Mouse (Mus musculus): ENCODE results near the gene Rps6ka3. TPM values are rescaled to one million over a fixed set of nuclear protein-coding genes. Genes with fewer than 3 reads are reported as not detected.
A peak's percentile ranks its signal among the peaks of the same experiment; 100 is the strongest.

Rps6ka3 gene
- total RNA-seq, 1 experiment = 9.6 TPM

DNA sequence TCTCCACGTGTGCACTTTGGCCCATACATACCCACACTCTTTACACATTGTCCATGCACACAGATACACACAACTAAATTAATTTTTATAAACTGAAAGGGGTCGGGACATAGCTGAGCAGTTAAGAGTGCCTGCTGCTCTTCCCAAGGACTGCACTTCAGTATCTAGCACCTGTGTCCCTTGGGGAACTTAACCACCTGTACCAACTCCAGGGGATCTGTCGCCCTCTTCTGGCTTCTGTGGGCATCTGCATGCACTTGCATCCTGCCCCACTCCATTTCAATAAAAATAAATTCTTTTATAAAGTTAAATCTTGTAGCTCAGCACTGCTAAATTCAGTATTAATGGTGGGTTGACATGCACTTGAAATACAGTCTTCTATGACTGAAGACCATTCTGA, 54.6 kb downstream of the Rps6ka3 start:
- Histone ChIP-seq H3K27ac (ENCODE audit: insufficient read depth, low read depth, low read length, poor library complexity, severe bottlenecking) (no peak overlapping the region), H3K9ac (ENCODE audit: insufficient read depth, low read depth, low read length, poor library complexity, severe bottlenecking) (no peak overlapping the region), H3K36me3 (ENCODE audit: control insufficient read depth, insufficient read depth, low read length, poor library complexity, severe bottlenecking) (no peaks in the 10 kb centered on the region), H3K9me3 (ENCODE audit: control insufficient read depth, insufficient read depth, low read depth, low read length) (no peaks in the 10 kb centered on the region), H3K4me3 (ENCODE audit: insufficient read depth in 1 of 2, low read depth in 1 of 2, low read length in 2 of 2, poor library complexity in 1 of 2, severe bottlenecking in 1 of 2) (no peak overlapping the region), H3K4me1 (ENCODE audit: control insufficient read depth in 2 of 2, insufficient read depth in 2 of 2, low read length in 2 of 2, poor library complexity in 1 of 2) (no peaks in the 10 kb centered on the region)
- in situ Hi-C loops (cut with MboI; ENCODE audit: low sequenced_read_pairs in 2 of 2, unreplicated experiment in 2 of 2) = no loop called here
- DNase-seq (ENCODE audit: low read depth, low spot score) = no peak
- TF ChIP-seq ZNF384 (IDR thresholded peaks at IDR 0.05; ENCODE audit: low read depth, low read length) = no peak
- no peak for TF ChIP-seq ZC3H11A (IDR thresholded peaks at IDR 0.05; ENCODE audit: borderline replicate concordance, low read depth, low read length)
- no peak for TF ChIP-seq CHD2 (IDR thresholded peaks at IDR 0.05; ENCODE audit: low read depth, low read length)
- TF ChIP-seq HCFC1 (IDR thresholded peaks at IDR 0.05; ENCODE audit: borderline replicate concordance, insufficient read depth, low read length) = no peak
- no peak for TF ChIP-seq MAFK (IDR thresholded peaks at IDR 0.05; ENCODE audit: insufficient read depth, low read depth, low read length)

DNA sequence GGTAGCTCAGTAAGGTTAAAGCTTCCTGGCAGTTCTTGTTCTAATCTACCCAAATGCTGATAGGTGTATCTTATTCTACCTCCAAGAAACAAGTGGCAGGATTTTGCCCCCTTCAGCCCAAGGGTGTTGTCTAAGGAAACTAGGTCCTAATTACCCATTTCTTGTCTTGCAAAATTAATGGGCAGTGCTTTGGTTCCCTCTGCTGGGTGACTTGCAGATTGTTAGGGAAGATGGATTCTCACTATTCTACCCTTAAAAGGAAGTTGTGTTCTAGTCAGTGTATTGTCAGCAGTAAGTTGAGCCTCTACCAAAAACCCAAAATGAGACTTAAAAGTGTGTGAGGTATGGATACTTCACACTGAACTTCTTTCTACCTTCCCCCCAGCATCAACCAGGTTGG, 59.0 kb downstream of the Rps6ka3 start:
- Histone ChIP-seq H3K4me1 (ENCODE audit: control insufficient read depth in 2 of 2, insufficient read depth in 2 of 2, low read length in 2 of 2, poor library complexity in 1 of 2) (no peaks in the 10 kb centered on the region), H3K27ac (ENCODE audit: insufficient read depth, low read depth, low read length, poor library complexity, severe bottlenecking) (no peak overlapping the region), H3K36me3 (ENCODE audit: control insufficient read depth, insufficient read depth, low read length, poor library complexity, severe bottlenecking) (no peaks in the 10 kb centered on the region), H3K4me3 (ENCODE audit: insufficient read depth in 1 of 2, low read depth in 1 of 2, low read length in 2 of 2, poor library complexity in 1 of 2, severe bottlenecking in 1 of 2) (no peak overlapping the region), H3K9ac (ENCODE audit: insufficient read depth, low read depth, low read length, poor library complexity, severe bottlenecking) (no peak overlapping the region), H3K9me3 (ENCODE audit: control insufficient read depth, insufficient read depth, low read depth, low read length) (no peaks in the 10 kb centered on the region)
- no peak for TF ChIP-seq MAFK (IDR thresholded peaks at IDR 0.05; ENCODE audit: insufficient read depth, low read depth, low read length)
- no peak for TF ChIP-seq ZC3H11A (IDR thresholded peaks at IDR 0.05; ENCODE audit: borderline replicate concordance, low read depth, low read length)
- no peak for TF ChIP-seq CHD2 (IDR thresholded peaks at IDR 0.05; ENCODE audit: low read depth, low read length)
- TF ChIP-seq HCFC1 (IDR thresholded peaks at IDR 0.05; ENCODE audit: borderline replicate concordance, insufficient read depth, low read length) = no peak
- TF ChIP-seq ZNF384 (IDR thresholded peaks at IDR 0.05; ENCODE audit: low read depth, low read length) = no peak
- no peak for DNase-seq (ENCODE audit: low read depth, low spot score)
- in situ Hi-C loops (cut with MboI; ENCODE audit: low sequenced_read_pairs in 2 of 2, unreplicated experiment in 2 of 2) = no loop called here

DNA sequence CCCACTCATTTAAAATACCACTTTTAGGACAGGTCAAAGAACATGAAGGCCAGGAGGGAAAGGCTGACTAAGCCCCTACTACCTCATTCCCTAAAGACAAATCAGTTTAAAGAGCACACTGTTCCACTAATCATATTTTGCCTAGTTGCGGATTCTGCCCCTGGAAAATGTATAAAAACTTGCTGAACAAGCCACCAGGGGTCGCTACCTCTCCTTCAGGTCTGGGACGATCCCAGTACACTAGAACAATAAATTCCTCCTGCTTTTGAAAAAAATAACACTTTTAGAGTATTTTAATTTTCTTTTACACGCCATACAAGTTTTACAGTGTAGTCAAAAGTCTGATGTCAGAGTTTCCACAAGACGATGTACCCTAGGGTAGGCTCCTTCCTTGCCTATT, 76.7 kb downstream of the Rps6ka3 start:
- H3K9ac ChIP-seq (ENCODE audit: insufficient read depth, low read depth, low read length, poor library complexity, severe bottlenecking) = no peak overlapping the region
- H3K9me3 ChIP-seq (ENCODE audit: control insufficient read depth, insufficient read depth, low read depth, low read length) = no peaks in the 10 kb centered on the region
- no peak overlapping the region for H3K4me3 ChIP-seq (ENCODE audit: insufficient read depth in 1 of 2, low read depth in 1 of 2, low read length in 2 of 2, poor library complexity in 1 of 2, severe bottlenecking in 1 of 2)
- H3K4me1 ChIP-seq (ENCODE audit: control insufficient read depth in 2 of 2, insufficient read depth in 2 of 2, low read length in 2 of 2, poor library complexity in 1 of 2) = no peaks in the 10 kb centered on the region
- TF ChIP-seq ZC3H11A (IDR thresholded peaks at IDR 0.05; ENCODE audit: borderline replicate concordance, low read depth, low read length) (no peak), CHD2 (IDR thresholded peaks at IDR 0.05; ENCODE audit: low read depth, low read length) (no peak), HCFC1 (IDR thresholded peaks at IDR 0.05; ENCODE audit: borderline replicate concordance, insufficient read depth, low read length) (no peak), ZNF384 (IDR thresholded peaks at IDR 0.05; ENCODE audit: low read depth, low read length) (no peak), MAFK (IDR thresholded peaks at IDR 0.05; ENCODE audit: insufficient read depth, low read depth, low read length) (no peak; the same call in 1 of the 2 replicates)
- H3K36me3 ChIP-seq (ENCODE audit: control insufficient read depth, insufficient read depth, low read length, poor library complexity, severe bottlenecking) = no peaks in the 10 kb centered on the region
- DNase-seq (ENCODE audit: low read depth, low spot score) = peak; percentile 6
- in situ Hi-C loops (cut with MboI; ENCODE audit: low sequenced_read_pairs in 2 of 2, unreplicated experiment in 2 of 2) = no loop called here
- no peak overlapping the region for H3K27ac ChIP-seq (ENCODE audit: insufficient read depth, low read depth, low read length, poor library complexity, severe bottlenecking)

DNA sequence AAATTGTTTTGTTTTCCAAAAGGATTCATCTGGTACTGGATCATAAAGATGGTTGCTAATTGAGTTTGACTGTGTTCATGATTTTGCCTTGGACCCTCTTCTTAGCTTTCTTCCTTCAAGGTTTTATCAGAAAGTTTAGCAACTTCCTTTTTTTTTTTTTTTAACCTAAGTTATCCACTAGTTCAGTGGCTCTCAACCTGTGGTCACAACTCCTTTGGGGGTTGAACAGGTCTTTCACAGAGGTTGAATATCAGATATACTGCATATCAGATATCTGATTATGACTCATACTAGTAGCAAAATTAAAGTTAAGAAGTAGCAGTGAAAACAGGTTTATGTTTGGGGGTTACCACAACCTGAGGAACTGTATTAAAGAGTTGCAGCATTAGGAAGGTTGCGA, 85.8 kb downstream of the Rps6ka3 start:
- TF ChIP-seq ZC3H11A (IDR thresholded peaks at IDR 0.05; ENCODE audit: borderline replicate concordance, low read depth, low read length) (no peak), MAFK (IDR thresholded peaks at IDR 0.05; ENCODE audit: insufficient read depth, low read depth, low read length) (no peak), ZNF384 (IDR thresholded peaks at IDR 0.05; ENCODE audit: low read depth, low read length) (no peak), HCFC1 (IDR thresholded peaks at IDR 0.05; ENCODE audit: borderline replicate concordance, insufficient read depth, low read length) (no peak), CHD2 (IDR thresholded peaks at IDR 0.05; ENCODE audit: low read depth, low read length) (no peak)
- Histone ChIP-seq H3K36me3 (ENCODE audit: control insufficient read depth, insufficient read depth, low read length, poor library complexity, severe bottlenecking) (no peaks in the 10 kb centered on the region), H3K9ac (ENCODE audit: insufficient read depth, low read depth, low read length, poor library complexity, severe bottlenecking) (no peak overlapping the region), H3K9me3 (ENCODE audit: control insufficient read depth, insufficient read depth, low read depth, low read length) (no peaks in the 10 kb centered on the region), H3K4me3 (ENCODE audit: insufficient read depth in 1 of 2, low read depth in 1 of 2, low read length in 2 of 2, poor library complexity in 1 of 2, severe bottlenecking in 1 of 2) (no peak overlapping the region), H3K27ac (ENCODE audit: insufficient read depth, low read depth, low read length, poor library complexity, severe bottlenecking) (no peak overlapping the region), H3K4me1 (ENCODE audit: control insufficient read depth in 2 of 2, insufficient read depth in 2 of 2, low read length in 2 of 2, poor library complexity in 1 of 2) (no peaks in the 10 kb centered on the region)
- no peak for DNase-seq (ENCODE audit: low read depth, low spot score)
- in situ Hi-C loops (cut with MboI; ENCODE audit: low sequenced_read_pairs in 2 of 2, unreplicated experiment in 2 of 2) = no loop called here
